ENCODE assay signal across 11 mouse cellular contexts in the genomic region with DNA sequence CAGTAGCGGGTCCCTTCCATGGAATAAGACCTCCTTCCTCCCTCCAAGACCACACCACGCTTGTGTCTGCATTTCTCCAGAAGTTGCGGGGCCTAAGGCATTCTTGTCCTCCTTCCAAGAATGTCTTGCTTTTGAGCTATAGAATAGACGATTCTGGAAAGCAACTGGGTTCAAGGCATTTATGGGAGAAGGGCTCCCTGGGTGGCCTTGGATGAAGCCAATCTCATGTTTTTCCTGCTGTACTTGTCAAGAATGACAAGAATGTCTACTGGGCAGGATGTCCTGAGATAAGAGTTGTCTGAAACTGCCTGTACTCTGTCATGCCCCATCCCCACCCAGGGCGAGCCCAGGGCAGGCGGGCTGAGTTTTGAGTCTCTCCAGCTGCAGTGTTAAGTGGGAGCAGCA. TPM values are rescaled to one million over a fixed set of nuclear protein-coding genes. Genes with fewer than 3 reads are reported as not detected.
A peak's percentile ranks its signal among the peaks of the same experiment; 100 is the strongest.
DNase-seq lines count a peak whose midpoint lies in the region; ATAC-seq and TF ChIP-seq lines count a peak whose summit lies in the region.
"Had no signal": no experiment of that assay in that cellular context is flagged by ENCODE, and none has a peak within 500 bp of the region (broad histone marks: within the 10 kb centered on the region; RNA-seq: fewer than 3 reads in every experiment).

No protein-coding gene starts in this region.

- TF ChIP-seq CTCF in intestine, postnatal 0 days (IDR thresholded peaks at IDR 0.05; ENCODE audit: low read depth) = no peak

- no peaks in the 10 kb centered on the region for H3K9me3 ChIP-seq in intestine, embryonic 14.5 days (ENCODE audit: control insufficient read depth, low read length)
- H3K9me3 ChIP-seq in intestine, postnatal 0 days (ENCODE audit: control insufficient read depth) = no peaks in the 10 kb centered on the region
- H3K9me3 ChIP-seq in heart, embryonic 16.5 days (replicated peaks; ENCODE audit: control insufficient read depth, low read length) = no peaks in the 10 kb centered on the region
- H3K9me3 ChIP-seq in kidney, embryonic 14.5 days (ENCODE audit: control insufficient read depth, low read length) = no peaks in the 10 kb centered on the region
- H3K9me3 ChIP-seq: forebrain, embryonic 15.5 days; hindbrain, embryonic 12.5 days had no signal

- H3K27me3 ChIP-seq in intestine, embryonic 14.5 days (replicated peaks; ENCODE audit: control insufficient read depth, insufficient read depth, low read length) = no peaks in the 10 kb centered on the region
- no peaks in the 10 kb centered on the region for H3K27me3 ChIP-seq in intestine, postnatal 0 days (replicated peaks; ENCODE audit: control insufficient read depth, insufficient read depth, low read length)
- H3K27me3 ChIP-seq in heart, embryonic 16.5 days (ENCODE audit: control insufficient read depth, insufficient read depth, low read length) = no peaks in the 10 kb centered on the region
- no peaks in the 10 kb centered on the region; the same call in 1 of the 2 replicates for H3K27me3 ChIP-seq in kidney, embryonic 14.5 days (ENCODE audit: control insufficient read depth, insufficient read depth, low read length)

- 30% methylated on average over 6 of the region's 6 CpGs for WGBS in intestine, embryonic 14.5 days
- WGBS in intestine, postnatal 0 days = 46% methylated on average over 6 of the region's 6 CpGs
- 20% methylated on average over 6 of the region's 6 CpGs for WGBS in heart, embryonic 16.5 days
- 69% methylated on average over 6 of the region's 6 CpGs for WGBS in kidney, embryonic 14.5 days

- H3K36me3 ChIP-seq in intestine, embryonic 14.5 days (ENCODE audit: control insufficient read depth, insufficient read depth, low read length) = no peaks in the 10 kb centered on the region
- no peaks in the 10 kb centered on the region for H3K36me3 ChIP-seq in intestine, postnatal 0 days (ENCODE audit: control insufficient read depth, insufficient read depth)
- no peaks in the 10 kb centered on the region for H3K36me3 ChIP-seq in heart, embryonic 16.5 days (ENCODE audit: control insufficient read depth, insufficient read depth)
- no peaks in the 10 kb centered on the region for H3K36me3 ChIP-seq in kidney, embryonic 14.5 days (ENCODE audit: control insufficient read depth, insufficient read depth, low read length)
- H3K36me3 ChIP-seq: forebrain, embryonic 15.5 days; hindbrain, embryonic 12.5 days had no signal

- peaks cover 17% of the 10 kb centered on the region for H3K4me1 ChIP-seq in intestine, embryonic 14.5 days (replicated peaks; ENCODE audit: control insufficient read depth, insufficient read depth, low read length)
- no peaks in the 10 kb centered on the region for H3K4me1 ChIP-seq in intestine, postnatal 0 days (replicated peaks; ENCODE audit: control insufficient read depth, insufficient read depth, low read length)
- H3K4me1 ChIP-seq in heart, embryonic 16.5 days (ENCODE audit: control insufficient read depth, insufficient read depth, low read length) = peaks cover 12% of the 10 kb centered on the region
- H3K4me1 ChIP-seq in kidney, embryonic 14.5 days (ENCODE audit: control insufficient read depth, insufficient read depth, low read length) = no peaks in the 10 kb centered on the region
- H3K4me1 ChIP-seq: forebrain, embryonic 15.5 days had no signal

- peak; percentile 80 for ATAC-seq in intestine, embryonic 14.5 days (replicated peaks; ENCODE audit: low FRiP score, low TSS enrichment, low read depth)
- no peak for ATAC-seq in intestine, postnatal 0 days
- peak; percentile 77 for ATAC-seq in heart, embryonic 16.5 days (replicated peaks; ENCODE audit: extremely low read depth, insufficient read depth, low FRiP score)
- peak; percentile 43; the same call in 1 of the 2 replicates for ATAC-seq in kidney, embryonic 14.5 days (ENCODE audit: low FRiP score, low TSS enrichment)
- ATAC-seq: forebrain, embryonic 15.5 days had no signal

- no peak overlapping the region for H3K9ac ChIP-seq in intestine, embryonic 14.5 days (ENCODE audit: low read length)
- H3K9ac ChIP-seq in intestine, postnatal 0 days (ENCODE audit: low read depth, low read length) = no peak overlapping the region
- H3K9ac ChIP-seq in heart, embryonic 16.5 days (ENCODE audit: low read length) = no peak overlapping the region
- no peak overlapping the region for H3K9ac ChIP-seq in kidney, embryonic 14.5 days (ENCODE audit: low read depth, low read length)
- H3K9ac ChIP-seq: forebrain, embryonic 15.5 days; hindbrain, embryonic 12.5 days; liver, embryonic 14.5 days had no signal

- no peak overlapping the region for H3K4me3 ChIP-seq in intestine, embryonic 14.5 days (ENCODE audit: low read depth, low read length)
- no peak overlapping the region for H3K4me3 ChIP-seq in intestine, postnatal 0 days (ENCODE audit: low read depth, low read length)
- no peak overlapping the region for H3K4me3 ChIP-seq in heart, embryonic 16.5 days (ENCODE audit: low read length)
- H3K4me3 ChIP-seq in kidney, embryonic 14.5 days (ENCODE audit: low read length) = no peak overlapping the region
- H3K4me3 ChIP-seq: forebrain, embryonic 15.5 days; hindbrain, embryonic 12.5 days had no signal

- peak overlapping the region; percentile 38; the same call in 1 of the 2 replicates for H3K27ac ChIP-seq in intestine, embryonic 14.5 days (ENCODE audit: low read depth)
- H3K27ac ChIP-seq in intestine, postnatal 0 days (ENCODE audit: low read depth, low read length) = no peak overlapping the region
- no peak overlapping the region for H3K27ac ChIP-seq in heart, embryonic 16.5 days (ENCODE audit: low read length)
- no peak overlapping the region for H3K27ac ChIP-seq in kidney, embryonic 14.5 days (ENCODE audit: low read depth, low read length)
- H3K27ac ChIP-seq: forebrain, embryonic 15.5 days; hindbrain, embryonic 12.5 days; liver, embryonic 14.5 days had no signal

- peak; percentile 75 for DNase-seq in intestine, embryonic 14.5 days (ENCODE audit: low spot score)
- peak; percentile 39 to 81 for DNase-seq in lung, postnatal 4 days
- DNase-seq in T-cell, adult 2 months (ENCODE audit: low spot score) = no peak
- DNase-seq in spleen, postnatal 4 days (ENCODE audit: low spot score in 2 of 2) = no peak
- no peak for DNase-seq in layer of hippocampus, postnatal 10 days (ENCODE audit: low spot score in 2 of 2)

- no peak overlapping the region for H3K4me2 ChIP-seq in intestine, embryonic 14.5 days (ENCODE audit: low read length)
- no peak overlapping the region for H3K4me2 ChIP-seq in intestine, postnatal 0 days (replicated peaks; ENCODE audit: low read depth)
- H3K4me2 ChIP-seq in heart, embryonic 16.5 days (ENCODE audit: low read depth, low read length) = 0 out of 2 replicates have a peak overlapping the region, but pooled peaks have one; percentile 5
- H3K4me2 ChIP-seq in kidney, embryonic 14.5 days (replicated peaks; ENCODE audit: low read depth, low read length) = no peak overlapping the region
- H3K4me2 ChIP-seq: forebrain, embryonic 15.5 days; hindbrain, embryonic 12.5 days had no signal

RNA-seq across cellular contexts. Expression of gene Blcap, which starts 30.4 kb away (rescaled TPM):
- polyA plus RNA-seq in intestine, embryonic 14.5 days (2014; fragmentation: Nextera tagmentation; extraction: Ambion mirVana) = 51.9 and 53.7 TPM in 2 replicates
- polyA plus RNA-seq in intestine, postnatal 0 days (2015; fragmentation: Nextera tagmentation; extraction: Ambion mirVana) = 29.7 and 31.5 TPM in 2 replicates
- polyA plus RNA-seq in heart, embryonic 16.5 days (2015; fragmentation: Nextera tagmentation; extraction: Ambion mirVana) = 45.4 and 46.7 TPM in 2 replicates
- polyA plus RNA-seq in kidney, embryonic 14.5 days (2014; fragmentation: Nextera tagmentation; extraction: Ambion mirVana) = 48.7 and 49.5 TPM in 2 replicates
- 100 to 1,000 TPM; 140 to 151 TPM for total RNA-seq in layer of hippocampus, postnatal 10 days (2021)

RNA-seq across cellular contexts. Expression of gene Nnat, which starts 41.6 kb away (rescaled TPM):
- polyA plus RNA-seq in intestine, embryonic 14.5 days (2014; fragmentation: Nextera tagmentation; extraction: Ambion mirVana) = 410 and 452 TPM in 2 replicates
- polyA plus RNA-seq in intestine, postnatal 0 days (2015; fragmentation: Nextera tagmentation; extraction: Ambion mirVana) = 98.2 and 111 TPM in 2 replicates
- 41.5 and 80.2 TPM in 2 replicates for polyA plus RNA-seq in heart, embryonic 16.5 days (2015; fragmentation: Nextera tagmentation; extraction: Ambion mirVana)
- polyA plus RNA-seq in kidney, embryonic 14.5 days (2014; fragmentation: Nextera tagmentation; extraction: Ambion mirVana) = 248 and 307 TPM in 2 replicates
- total RNA-seq in layer of hippocampus, postnatal 10 days (2021) = 1,000 to 10,000 TPM; 1,193 to 1,435 TPM

Comparison
In these comparisons a context has a peak if more than half of its experiments do, and no peak if none do; other contexts are left out.
1. DNase-seq: peak in intestine, embryonic 14.5 days (single experiment) and lung, postnatal 4 days (2 of 2); none in T-cell, adult 2 months (single experiment), spleen, postnatal 4 days (0 of 2) and layer of hippocampus, postnatal 10 days (0 of 2).